Mouse (Mus musculus) small intestine, adult 2 months (tissue): Measurements from ENCODE around the gene Fbxo48. TPM values are rescaled to one million over a fixed set of nuclear protein-coding genes. Genes with fewer than 3 reads are reported as not detected.
A peak's percentile ranks its signal among the peaks of the same experiment; 100 is the strongest.

ENCODE experiments used
- H3K27ac ChIP-seq: fragments of 200-500 bp; 2 replicates; pipeline ENCODE4 v1.5.1; 2012; ENCODE audit warnings: low read depth, low read length, control low read depth, inconsistent platforms; ENCODE audit not compliant: insufficient read depth
- H3K27me3 ChIP-seq: fragments of 200-500 bp; 2 replicates; pipeline ENCODE4 v1.6.1; 2012; ENCODE audit warnings: mild to moderate bottlenecking, moderate library complexity, low read length, inconsistent platforms; ENCODE audit not compliant: control insufficient read depth, insufficient read depth
- H3K36me3 ChIP-seq: fragments of 200-500 bp; 2 replicates; pipeline ENCODE4 v1.6.1; 2012; ENCODE audit warnings: mild to moderate bottlenecking, low read length, control low read depth, inconsistent platforms; ENCODE audit not compliant: control insufficient read depth, insufficient read depth
- H3K4me1 ChIP-seq: fragments of 200-500 bp; 2 replicates; pipeline ENCODE4 v1.6.1; 2012; ENCODE audit warnings: low read length, inconsistent platforms, mixed read lengths; ENCODE audit not compliant: control insufficient read depth, insufficient read depth, insufficient read length
- H3K4me3 ChIP-seq: fragments of 200-500 bp; 2 replicates; pipeline ENCODE4 v1.5.1; 2012; ENCODE audit warnings: low read depth, mild to moderate bottlenecking, control low read depth, inconsistent platforms, low read length, moderate library complexity
- CTCF ChIP-seq: fragments of 200-500 bp; IDR thresholded peaks from 2 replicates; pipeline ENCODE4 v1.5.1; 2012; ENCODE audit warnings: low read depth, mild to moderate bottlenecking, control low read depth, inconsistent platforms, low read length, moderate library complexity, mixed read lengths; ENCODE audit not compliant: insufficient replicate concordance, insufficient read length; ENCODE audit errors: extremely low read depth
- POLR2A ChIP-seq: fragments of 200-500 bp; IDR thresholded peaks from 2 replicates; pipeline ENCODE4 v1.6.1; 2012; ENCODE audit warnings: low read depth, mild to moderate bottlenecking, control low read depth, inconsistent platforms, low read length, moderate library complexity
- WGBS: fragments of 180-500 bp; shearing (Covaris S2); methylation state at CpG from one replicate; pipeline ENCODE4 v1.1.7; 2018; 5-methylcytosine and 5-hydroxymethylcytosine counted together
- polyA plus RNA-seq: library from polyadenylated mRNA; depleted of rRNA; stranded (reverse); fragments of >200 nt; gene quantifications from 2 replicates; pipeline ENCODE4 v1.2.3, GENCODE M21; 2012

Fbxo48 gene
- polyA plus RNA-seq, 1 experiment = 0.16 TPM

- WGBS = 81% methylated on average over 3 of the region's 3 CpGs
- Histone ChIP-seq H3K27me3 (no peaks in the 10 kb centered on the region), H3K36me3 (0 out of 2 replicates have a peak, but pooled peaks cover 2% of the 10 kb centered on the region), H3K4me1 (peaks cover 2% of the 10 kb centered on the region; the same call in 1 of the 2 replicates), H3K4me3 (no peak overlapping the region), H3K27ac (no peak overlapping the region)
- no peak for TF ChIP-seq CTCF
- no peak for TF ChIP-seq POLR2A
These were observed 20.9 kb downstream of the Fbxo48 start for GRCm38 (mm10) chr11:16972027-16972426.

DNA sequence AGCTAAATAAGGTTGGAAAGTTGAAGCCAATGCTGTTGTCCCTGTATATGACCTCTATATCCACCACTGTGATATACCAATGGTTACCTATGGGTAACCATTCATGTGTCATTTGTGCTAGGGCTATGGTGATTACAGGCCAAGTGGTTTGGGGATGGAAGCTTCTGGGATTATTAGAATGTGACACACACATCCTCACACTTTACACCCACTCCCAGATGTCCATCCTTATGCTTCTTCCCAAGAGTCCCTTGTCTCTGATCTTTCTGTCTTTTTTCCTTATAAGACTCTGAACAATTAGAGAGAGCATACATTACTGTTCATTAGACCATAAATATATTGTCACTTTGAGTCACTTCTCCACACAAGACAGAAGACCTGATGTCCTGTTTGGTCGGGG, 21.9 kb downstream of the Fbxo48 start:
- Histone ChIP-seq H3K4me3 (no peak overlapping the region), H3K4me1 (peaks cover 5% of the 10 kb centered on the region), H3K36me3 (0 out of 2 replicates have a peak, but pooled peaks cover 2% of the 10 kb centered on the region), H3K27me3 (no peaks in the 10 kb centered on the region), H3K27ac (no peak overlapping the region)
- TF ChIP-seq CTCF (no peak), POLR2A (no peak)
- WGBS = 81% methylated on average over 1 of the region's 1 CpGs

GRCm38 (mm10) chr11:16976937-16977336, 25.8 kb downstream of the Fbxo48 start:
- no peak overlapping the region for H3K4me3 ChIP-seq
- 40% methylated on average over 4 of the region's 4 CpGs for WGBS
- TF ChIP-seq POLR2A (no peak), CTCF (no peak)

GRCm38 (mm10) chr11:16977611-16978010, 26.4 kb downstream of the Fbxo48 start:
- TF ChIP-seq CTCF = no peak
- no peak for TF ChIP-seq POLR2A
- 63% methylated on average over 2 of the region's 2 CpGs for WGBS
- peaks cover 8% of the 10 kb centered on the region for H3K4me1 ChIP-seq
- H3K4me3 ChIP-seq = no peak overlapping the region
- 0 out of 2 replicates have a peak, but pooled peaks cover 2% of the 10 kb centered on the region for H3K36me3 ChIP-seq
- H3K27ac ChIP-seq = peak overlapping the region; percentile 43; the same call in 1 of the 2 replicates
- H3K27me3 ChIP-seq = no peaks in the 10 kb centered on the region

More at GRCm38 (mm10) chr11:16976937-16977336, 25.8 kb downstream of the Fbxo48 start:
- H3K36me3 ChIP-seq = 0 out of 2 replicates have a peak, but pooled peaks cover 2% of the 10 kb centered on the region
- H3K27ac ChIP-seq = no peak overlapping the region
- no peaks in the 10 kb centered on the region for H3K27me3 ChIP-seq
- H3K4me1 ChIP-seq = peaks cover 8% of the 10 kb centered on the region

DNA sequence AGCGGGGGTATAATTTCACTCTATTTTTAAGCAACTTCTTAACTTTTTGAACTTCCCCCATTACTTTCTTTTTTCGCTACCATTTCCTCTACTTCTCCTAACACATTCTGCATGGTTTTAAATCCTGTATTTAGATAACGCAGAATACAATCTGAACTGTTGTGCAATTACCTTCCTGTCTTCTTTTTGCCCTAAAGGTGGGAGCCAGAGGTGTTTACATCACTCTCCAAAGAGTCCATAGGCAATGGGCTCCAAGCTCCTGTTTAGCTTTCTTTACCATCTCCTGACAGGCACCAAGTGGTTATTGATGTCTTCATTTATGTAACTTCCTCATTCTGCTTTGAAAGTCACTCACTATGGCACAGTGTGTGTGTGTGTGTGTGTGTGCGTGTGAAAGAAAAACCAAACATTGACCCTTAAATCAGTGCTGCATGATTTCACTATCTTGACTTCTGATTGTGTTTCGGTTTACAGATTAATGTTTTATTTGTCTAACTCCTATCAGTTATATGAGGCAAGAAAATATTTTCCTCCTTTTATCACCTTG, 27.1 kb downstream of the Fbxo48 start:
- WGBS = 44% methylated on average over 5 of the region's 5 CpGs
- peak overlapping the region; percentile 43; the same call in 1 of the 2 replicates for H3K27ac ChIP-seq
- H3K4me1 ChIP-seq = peaks cover 8% of the 10 kb centered on the region
- no peak for TF ChIP-seq CTCF
- no peak for TF ChIP-seq POLR2A
- 0 out of 2 replicates have a peak, but pooled peaks cover 2% of the 10 kb centered on the region for H3K36me3 ChIP-seq
- no peaks in the 10 kb centered on the region for H3K27me3 ChIP-seq
- no peak overlapping the region for H3K4me3 ChIP-seq

GRCm38 (mm10) chr11:16986550-16987187, 35.5 kb downstream of the Fbxo48 start:
- Histone ChIP-seq H3K36me3 (no peaks in the 10 kb centered on the region; the same call in 1 of the 2 replicates), H3K27ac (no peak overlapping the region), H3K4me3 (no peak overlapping the region), H3K4me1 (0 out of 2 replicates have a peak, but pooled peaks cover 1% of the 10 kb centered on the region), H3K27me3 (no peaks in the 10 kb centered on the region)
- no peak for TF ChIP-seq CTCF
- TF ChIP-seq POLR2A = no peak
- WGBS = 59% methylated on average over 7 of the region's 7 CpGs

DNA sequence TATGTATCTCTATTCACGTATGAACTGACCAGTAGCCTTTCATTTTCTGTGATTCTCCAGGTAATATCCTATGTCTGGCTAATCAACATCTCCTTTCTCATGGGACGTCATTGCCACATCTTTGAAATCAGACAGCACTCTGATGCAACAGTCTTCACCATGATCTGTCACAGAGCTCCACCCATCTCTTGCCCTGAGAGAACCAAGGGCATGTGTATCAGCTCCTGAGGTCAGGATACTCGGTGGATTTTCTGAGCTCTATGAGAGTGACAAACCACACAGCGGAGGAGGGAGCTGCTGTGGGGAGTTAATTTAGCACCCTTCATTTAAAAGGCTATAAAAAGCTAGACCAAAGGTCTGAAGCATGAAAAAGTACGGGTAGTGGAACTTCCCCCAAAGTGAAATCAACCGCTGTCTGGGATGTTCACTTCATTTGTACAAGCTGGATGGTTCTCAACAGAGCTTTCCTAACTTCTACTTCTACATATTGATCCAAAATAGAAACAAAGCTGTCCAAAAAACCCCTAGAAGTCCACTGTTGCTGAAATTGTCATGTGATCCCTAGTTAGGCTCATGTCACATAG, 36.7 kb downstream of the Fbxo48 start:
- no peaks in the 10 kb centered on the region; the same call in 1 of the 2 replicates for H3K36me3 ChIP-seq
- TF ChIP-seq POLR2A = no peak
- TF ChIP-seq CTCF = no peak
- no peaks in the 10 kb centered on the region for H3K27me3 ChIP-seq
- WGBS = 51% methylated on average over 6 of the region's 6 CpGs
- no peak overlapping the region for H3K27ac ChIP-seq
- H3K4me3 ChIP-seq = no peak overlapping the region
- H3K4me1 ChIP-seq = 0 out of 2 replicates have a peak, but pooled peaks cover 1% of the 10 kb centered on the region
